Mouse (Mus musculus) liver, embryonic 16.5 days (tissue): ENCODE measurements around the gene Myoz2. TPM values are rescaled to one million over a fixed set of nuclear protein-coding genes. Genes with fewer than 3 reads are reported as not detected.

Experiments
- ATAC-seq: fragments of 200-750 bp; cut with Nextera tagmentation; 2 replicates; pipeline ENCODE4 v1.8.0; 2017; ENCODE audit warnings: low read depth, mild to moderate bottlenecking, moderate number of reproducible peaks, moderate library complexity
- H3K27ac ChIP-seq: fragments of 300-500 bp; sonication (generic); 2 replicates; pipeline ENCODE4 v1.5.1; 2014; ENCODE audit warnings: mild to moderate bottlenecking, low read length
- H3K27me3 ChIP-seq: fragments of 300-500 bp; sonication (generic); 2 replicates; pipeline ENCODE4 v1.6.1; 2014; ENCODE audit warnings: low read depth, low read length, mixed read lengths; ENCODE audit not compliant: control insufficient read depth, insufficient read depth
- H3K36me3 ChIP-seq: fragments of 300-500 bp; sonication (generic); 2 replicates; pipeline ENCODE4 v1.6.1; 2014; ENCODE audit warnings: mild to moderate bottlenecking; ENCODE audit not compliant: control insufficient read depth, insufficient read depth
- H3K4me1 ChIP-seq: fragments of 300-500 bp; sonication (generic); 2 replicates; pipeline ENCODE4 v1.6.1; 2014; ENCODE audit warnings: low read depth, low read length, mixed read lengths; ENCODE audit not compliant: control insufficient read depth
- H3K4me2 ChIP-seq: fragments of 300-500 bp; sonication (generic); 2 replicates; pipeline ENCODE4 v1.6.1; 2014; ENCODE audit warnings: low read depth, low read length, mixed read lengths
- H3K4me3 ChIP-seq: fragments of 300-500 bp; sonication (generic); 2 replicates; pipeline ENCODE4 v1.5.1; 2014; ENCODE audit warnings: low read depth, mild to moderate bottlenecking, low read length
- H3K9ac ChIP-seq: fragments of 300-500 bp; sonication (generic); 2 replicates; pipeline ENCODE4 v1.6.1; 2014; ENCODE audit warnings: low read depth, low read length
- H3K9me3 ChIP-seq: fragments of 300-500 bp; sonication (generic); replicated peaks from 2 replicates; pipeline ENCODE4 v1.6.1; 2016; ENCODE audit warnings: low read length; ENCODE audit not compliant: control insufficient read depth
- WGBS: fragments of 180-500 bp; shearing (Covaris S2); extraction: QIAGEN DNeasy Blood & Tissue Kit; methylation state at CpG from one replicate; pipeline ENCODE4 v1.1.7; 2014; ENCODE audit not compliant: insufficient replicate concordance; 5-methylcytosine and 5-hydroxymethylcytosine counted together
- polyA plus RNA-seq: library from polyadenylated mRNA; unstranded; fragments of >200 nt; fragmentation: Nextera tagmentation; extraction: Ambion mirVana; gene quantifications from 2 replicates; pipeline ENCODE4 v1.2.1, GENCODE M21; 2015

The Myoz2 gene
- polyA plus RNA-seq, 1 experiment from 2014 or later = 2.5 TPM

DNA sequence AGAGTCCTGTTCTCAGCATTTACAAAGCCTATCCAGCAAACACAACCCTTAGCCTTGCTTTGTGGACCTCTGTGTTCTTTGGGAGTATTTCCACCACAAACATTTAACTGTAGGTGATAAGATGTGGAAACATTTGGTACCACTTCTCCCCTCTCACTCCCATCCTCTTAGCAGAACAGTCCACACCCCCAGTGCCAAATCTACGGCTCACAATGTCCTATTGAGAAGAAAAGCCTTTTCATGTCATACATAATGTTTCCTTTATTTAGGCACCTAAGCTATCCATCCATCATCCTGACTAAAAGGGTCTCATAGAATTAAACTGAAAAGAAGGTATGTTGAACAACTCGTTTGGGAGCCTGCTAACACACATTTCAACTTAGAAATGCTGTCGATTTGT lies 9.2 kb downstream of the Myoz2 start:
- no peak overlapping the region for H3K9ac ChIP-seq
- H3K4me3 ChIP-seq = no peak overlapping the region
- H3K27me3 ChIP-seq = no peaks in the 10 kb centered on the region
- H3K27ac ChIP-seq = no peak overlapping the region
- no peaks in the 10 kb centered on the region; the same call in 1 of the 2 replicates for H3K9me3 ChIP-seq
- WGBS = 67% methylated on average over 3 of the region's 3 CpGs
- H3K36me3 ChIP-seq = no peaks in the 10 kb centered on the region
- H3K4me1 ChIP-seq = no peaks in the 10 kb centered on the region
- ATAC-seq = no peak
- H3K4me2 ChIP-seq = no peak overlapping the region

DNA sequence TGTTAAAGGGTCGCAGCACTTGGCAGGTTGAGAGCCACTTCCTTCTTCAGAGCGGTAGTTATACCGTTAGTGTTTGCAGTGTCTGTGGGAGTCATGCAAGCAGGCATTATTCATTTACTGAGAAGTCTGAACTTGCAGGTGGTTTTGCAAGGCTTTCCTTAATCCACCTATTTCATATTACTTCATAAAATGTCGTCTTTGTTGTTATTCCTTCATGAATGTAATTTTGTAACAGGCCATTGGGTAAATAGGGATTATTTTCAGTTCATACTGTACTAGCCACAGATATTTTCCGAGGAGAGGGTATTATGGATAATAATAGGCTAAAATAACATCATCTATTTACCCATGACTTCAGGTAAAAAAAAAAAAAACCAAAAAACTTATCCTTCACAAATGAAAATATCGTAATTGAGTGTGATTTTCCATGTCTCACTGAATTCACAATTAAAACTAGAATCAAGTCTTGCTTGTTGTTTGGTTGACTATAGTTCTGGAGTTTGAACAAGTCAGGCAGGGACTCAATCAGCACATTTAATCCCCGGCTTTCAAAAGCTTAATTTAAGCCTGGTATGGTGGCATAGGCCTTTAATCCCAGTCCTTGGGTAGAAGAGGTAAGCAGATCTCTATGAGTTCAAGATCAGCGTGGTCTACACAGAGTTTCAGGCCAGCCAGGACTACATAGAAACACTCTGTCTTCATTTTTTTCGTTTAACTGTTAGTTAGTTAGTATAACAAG lies 10.2 kb downstream of the Myoz2 start:
- Histone ChIP-seq H3K4me1 (no peaks in the 10 kb centered on the region), H3K27ac (no peak overlapping the region), H3K9me3 (no peaks in the 10 kb centered on the region; the same call in 1 of the 2 replicates), H3K36me3 (no peaks in the 10 kb centered on the region), H3K9ac (no peak overlapping the region), H3K27me3 (no peaks in the 10 kb centered on the region), H3K4me3 (no peak overlapping the region), H3K4me2 (no peak overlapping the region)
- WGBS = 43% methylated on average over 9 of the region's 9 CpGs
- no peak for ATAC-seq

GRCm38 (mm10) chr3:123018792-123019191 lies 16.0 kb downstream of the Myoz2 start:
- 63% methylated on average over 2 of the region's 2 CpGs for WGBS

DNA sequence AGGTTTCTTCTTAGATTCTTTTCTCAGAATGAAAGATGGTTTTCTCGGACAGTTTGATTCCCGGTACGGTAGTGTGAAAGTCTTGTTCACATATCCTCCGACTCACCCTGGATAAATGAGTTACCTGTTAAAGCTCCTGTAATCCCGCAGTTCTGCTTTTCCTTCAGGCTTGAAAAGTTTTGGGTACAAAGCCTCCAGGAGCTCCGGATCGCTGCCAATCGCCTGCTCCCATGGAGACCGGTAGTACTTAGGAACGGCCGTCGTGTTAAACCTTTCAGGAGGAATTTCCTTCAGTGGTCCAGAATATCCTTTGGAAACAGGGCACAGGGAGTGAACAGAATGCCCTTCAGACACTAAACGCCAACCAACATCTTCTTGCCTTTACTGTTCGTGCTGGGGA lies 21.3 kb downstream of the Myoz2 start:
- Histone ChIP-seq H3K27me3 (no peaks in the 10 kb centered on the region), H3K4me2 (no peak overlapping the region), H3K4me1 (no peaks in the 10 kb centered on the region), H3K9ac (no peak overlapping the region), H3K4me3 (no peak overlapping the region), H3K36me3 (no peaks in the 10 kb centered on the region), H3K9me3 (no peaks in the 10 kb centered on the region), H3K27ac (no peak overlapping the region)
- no peak for ATAC-seq
- 79% methylated on average over 14 of the region's 14 CpGs for WGBS

More at GRCm38 (mm10) chr3:123018792-123019191, 16.0 kb downstream of the Myoz2 start:
- H3K9ac ChIP-seq = no peak overlapping the region
- no peak for ATAC-seq
- H3K4me3 ChIP-seq = no peak overlapping the region
- no peak overlapping the region for H3K27ac ChIP-seq
- H3K36me3 ChIP-seq = no peaks in the 10 kb centered on the region
- no peaks in the 10 kb centered on the region for H3K27me3 ChIP-seq
- no peak overlapping the region for H3K4me2 ChIP-seq
- H3K4me1 ChIP-seq = no peaks in the 10 kb centered on the region
- no peaks in the 10 kb centered on the region for H3K9me3 ChIP-seq

DNA sequence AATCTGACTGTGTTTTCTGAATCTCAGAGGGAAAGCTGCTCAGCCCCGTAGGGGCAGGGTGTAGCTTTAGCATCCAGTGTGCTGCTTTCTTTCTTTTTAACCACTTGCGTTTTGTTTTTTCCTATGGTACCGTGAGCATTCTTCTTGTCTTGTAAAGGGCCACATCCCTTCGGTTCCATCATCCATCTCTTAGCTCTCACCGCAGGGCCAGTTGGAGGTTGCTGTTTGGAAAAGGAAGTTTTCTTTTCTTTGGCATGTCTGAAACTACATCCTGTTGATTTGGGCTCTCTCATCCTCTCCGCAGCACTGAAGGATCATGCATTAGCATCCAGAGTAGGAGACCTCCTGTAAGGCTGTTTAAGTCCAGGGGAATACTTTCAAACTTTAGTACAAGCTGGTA lies 25.4 kb downstream of the Myoz2 start:
- no peak for ATAC-seq
- no peak overlapping the region for H3K4me2 ChIP-seq
- no peaks in the 10 kb centered on the region for H3K36me3 ChIP-seq
- H3K4me3 ChIP-seq = no peak overlapping the region
- H3K27me3 ChIP-seq = no peaks in the 10 kb centered on the region
- no peak overlapping the region for H3K27ac ChIP-seq
- no peak overlapping the region for H3K9ac ChIP-seq
- WGBS = 27% methylated on average over 6 of the region's 6 CpGs
- H3K9me3 ChIP-seq = no peaks in the 10 kb centered on the region
- H3K4me1 ChIP-seq = no peaks in the 10 kb centered on the region

DNA sequence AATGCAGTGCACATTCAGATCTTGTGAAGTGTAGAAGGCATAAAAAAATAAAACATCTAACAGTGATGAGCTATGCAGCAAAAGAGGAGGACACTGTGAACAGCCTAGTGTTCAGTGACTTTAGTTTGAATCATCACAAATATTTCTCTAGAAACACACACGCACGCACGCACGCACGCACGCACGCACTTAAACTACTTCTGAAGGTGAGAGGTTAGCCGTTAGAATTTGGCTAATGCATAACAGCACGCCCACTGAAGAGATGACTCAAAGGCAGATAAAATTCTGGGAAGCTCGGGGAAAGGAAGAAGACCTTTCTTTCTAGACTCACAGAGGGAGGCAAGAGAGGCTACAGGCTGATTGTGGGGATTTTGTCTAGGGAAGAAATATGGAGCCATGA lies 27.4 kb downstream of the Myoz2 start:
- Histone ChIP-seq H3K36me3 (no peaks in the 10 kb centered on the region), H3K4me3 (no peak overlapping the region), H3K9me3 (no peaks in the 10 kb centered on the region), H3K9ac (no peak overlapping the region), H3K4me1 (no peaks in the 10 kb centered on the region), H3K27ac (no peak overlapping the region), H3K4me2 (no peak overlapping the region), H3K27me3 (no peaks in the 10 kb centered on the region)
- WGBS = 74% methylated on average over 10 of the region's 10 CpGs
- ATAC-seq = no peak

DNA sequence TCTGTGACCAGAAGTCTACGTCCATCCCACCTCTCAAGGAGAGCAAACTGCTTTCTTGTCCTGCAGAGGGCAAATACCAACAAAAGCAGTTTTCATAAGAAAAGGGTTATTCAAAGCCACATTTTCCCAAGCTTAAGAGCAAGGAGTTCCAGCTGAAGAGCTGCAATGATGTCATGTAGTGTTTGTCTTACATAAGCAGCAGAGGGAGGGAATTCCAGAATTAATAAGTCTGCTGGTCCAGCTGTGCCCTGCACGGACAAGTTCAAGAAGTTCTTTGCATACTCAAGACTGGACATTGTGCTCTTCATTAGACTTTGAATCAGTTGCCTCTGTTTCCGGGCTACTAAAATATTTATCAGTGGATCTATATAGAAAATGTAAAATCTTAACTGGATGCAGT lies 33.8 kb downstream of the Myoz2 start:
- H3K9ac ChIP-seq = no peak overlapping the region
- H3K4me2 ChIP-seq = no peak overlapping the region
- no peak overlapping the region for H3K4me3 ChIP-seq
- no peak overlapping the region for H3K27ac ChIP-seq
- H3K36me3 ChIP-seq = no peaks in the 10 kb centered on the region
- no peaks in the 10 kb centered on the region for H3K9me3 ChIP-seq
- H3K27me3 ChIP-seq = no peaks in the 10 kb centered on the region
- WGBS = 52% methylated on average over 3 of the region's 3 CpGs
- no peak for ATAC-seq
- H3K4me1 ChIP-seq = no peaks in the 10 kb centered on the region

DNA sequence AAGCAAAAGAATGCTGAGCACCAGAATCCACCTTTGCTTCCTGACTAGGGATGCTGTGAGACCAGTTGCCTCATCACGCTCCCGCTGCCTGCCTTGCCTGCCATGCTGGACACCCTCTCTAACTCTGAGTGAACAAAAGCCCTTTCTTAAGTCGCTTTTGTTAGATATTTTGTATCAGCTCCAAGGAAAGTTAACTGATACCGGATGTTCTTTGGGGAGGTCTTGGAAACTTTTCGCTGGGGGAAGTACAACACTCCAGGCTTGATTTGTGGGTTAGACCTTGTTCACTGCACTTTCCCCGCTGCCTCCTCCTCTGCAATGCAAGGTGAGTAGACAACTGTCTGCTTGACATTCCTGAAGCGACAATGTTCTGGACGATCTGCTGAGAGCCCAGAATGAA lies 36.3 kb downstream of the Myoz2 start:
- Histone ChIP-seq H3K9ac (no peak overlapping the region), H3K4me3 (no peak overlapping the region), H3K36me3 (no peaks in the 10 kb centered on the region), H3K9me3 (no peaks in the 10 kb centered on the region), H3K4me1 (no peaks in the 10 kb centered on the region), H3K27me3 (no peaks in the 10 kb centered on the region), H3K27ac (no peak overlapping the region), H3K4me2 (no peak overlapping the region)
- 66% methylated on average over 8 of the region's 8 CpGs for WGBS
- no peak for ATAC-seq

- H3K9me3 ChIP-seq = no peaks in the 10 kb centered on the region
- H3K27me3 ChIP-seq = no peaks in the 10 kb centered on the region
- H3K36me3 ChIP-seq = no peaks in the 10 kb centered on the region
- H3K4me3 ChIP-seq = no peak overlapping the region
- H3K4me2 ChIP-seq = no peak overlapping the region
- no peak for ATAC-seq
- no peak overlapping the region for H3K27ac ChIP-seq
- H3K4me1 ChIP-seq = no peaks in the 10 kb centered on the region
- WGBS = 24% methylated on average over 1 of the region's 1 CpGs
- H3K9ac ChIP-seq = no peak overlapping the region
Measured at GRCm38 (mm10) chr3:122996968-122997367, 37.8 kb downstream of the Myoz2 start.
